Mouse (Mus musculus): ENCODE measurements around the gene Hectd4. TPM values are rescaled to one million over a fixed set of nuclear protein-coding genes. Genes with fewer than 3 reads are reported as not detected.
"Not testable (repeated sequence)": the region's sequence is repeated elsewhere in the genome, so short reads cannot be mapped to it uniquely, and the experiment has no call there.

The Hectd4 gene
- total and polyA plus RNA-seq, 2 experiments from 2014 or later, result 2.0 to 19.5 TPM

DNA sequence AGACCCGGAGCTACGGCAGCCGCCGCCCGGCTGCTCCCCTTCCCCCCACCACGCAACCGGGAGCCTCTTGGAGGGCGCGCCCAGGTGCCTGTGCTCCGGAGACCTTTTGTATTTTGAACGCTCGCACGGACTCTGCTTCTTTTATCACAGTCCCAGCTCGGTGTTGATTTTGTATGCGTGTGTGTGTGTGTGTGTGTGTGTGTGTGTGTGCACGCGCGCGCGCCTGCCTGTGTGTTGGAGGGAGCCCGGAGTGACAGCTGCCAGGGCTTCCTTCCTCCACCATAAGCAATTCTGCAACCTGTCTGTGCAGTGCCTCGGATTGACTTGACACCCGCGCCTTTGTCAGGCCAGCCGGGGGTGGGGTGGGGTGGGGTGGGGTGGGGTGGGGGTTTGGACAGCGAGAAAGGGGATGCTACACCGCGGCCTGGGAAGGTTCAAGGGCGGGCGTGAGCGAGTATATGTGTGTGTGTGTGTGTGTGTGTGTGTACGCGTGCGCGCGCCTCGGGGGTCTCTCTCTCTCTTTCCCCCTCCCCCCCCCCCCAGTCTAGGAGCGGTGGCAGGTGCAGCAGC, 798 bp downstream of the Hectd4 start:
- H3K4me2 ChIP-seq (ENCODE audit: low read depth, low read length), result peak overlapping the region; percentile 90
- TF ChIP-seq CTCF (IDR thresholded peaks at IDR 0.05; ENCODE audit: low read depth) (no peak), EP300 (IDR thresholded peaks at IDR 0.05; ENCODE audit: low read depth) (no peak)

DNA sequence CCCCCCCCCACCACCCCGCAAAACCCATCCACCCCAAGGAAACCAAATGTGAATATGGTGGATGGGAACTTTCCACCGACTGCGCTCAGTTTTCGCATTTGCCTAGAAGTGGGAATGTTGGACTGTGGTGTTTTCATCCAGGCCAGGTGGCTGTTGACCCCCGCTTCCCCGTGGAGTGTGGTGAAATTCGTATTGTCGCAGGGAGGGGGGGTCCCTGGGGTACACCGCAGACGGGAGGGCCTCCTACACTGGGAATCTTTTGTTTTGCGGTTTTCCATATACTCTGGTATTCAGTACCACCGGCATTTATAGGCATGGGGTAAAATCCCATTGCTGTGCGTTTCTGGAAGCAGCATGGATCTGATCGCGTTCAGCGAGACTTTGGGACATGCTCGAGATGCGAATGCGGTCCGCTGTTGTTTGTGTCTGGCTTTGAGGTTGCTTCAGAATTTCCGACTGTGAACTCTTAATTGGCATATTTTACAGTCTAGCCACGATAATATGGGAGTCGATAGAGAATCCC, 1.4 kb downstream of the Hectd4 start:
- peak overlapping the region; percentile 90 for H3K4me2 ChIP-seq (ENCODE audit: low read depth, low read length)
- TF ChIP-seq EP300 (IDR thresholded peaks at IDR 0.05; ENCODE audit: low read depth), result no peak
- no peaks in the 10 kb centered on the region for H3K9me3 ChIP-seq (replicated peaks; ENCODE audit: control insufficient read depth, low read length)
- ATAC-seq (ENCODE audit: insufficient read depth, low read depth) (no peak), DNase-seq (ENCODE audit: low spot score) (no peak)
- no peaks in the 10 kb centered on the region for H3K27me3 ChIP-seq (ENCODE audit: control insufficient read depth, insufficient read depth, low read length)
- 23% methylated on average over 23 of the region's 23 CpGs for WGBS
- peaks cover 19% of the 10 kb centered on the region for H3K4me1 ChIP-seq (ENCODE audit: control insufficient read depth, insufficient read depth)
- peak overlapping the region; percentile 95 for H3K4me3 ChIP-seq (ENCODE audit: low read depth, low read length)
- H3K9ac ChIP-seq (replicated peaks; ENCODE audit: low read depth, low read length), result peak overlapping the region; percentile 90
- no peak overlapping the region for H3K27ac ChIP-seq (ENCODE audit: low read depth)
- H3K36me3 ChIP-seq (replicated peaks; ENCODE audit: control insufficient read depth, insufficient read depth, low read length), result no peaks in the 10 kb centered on the region

More for the DNA sequence above, 798 bp downstream of the Hectd4 start:
- no peaks in the 10 kb centered on the region for H3K9me3 ChIP-seq (replicated peaks; ENCODE audit: control insufficient read depth, low read length)
- DNase-seq (ENCODE audit: low spot score) (no peak), ATAC-seq (ENCODE audit: insufficient read depth, low read depth) (peak; percentile 31; the same call in 1 of the 2 replicates)
- H3K9ac ChIP-seq (replicated peaks; ENCODE audit: low read depth, low read length), result peak overlapping the region; percentile 90
- no peaks in the 10 kb centered on the region for H3K27me3 ChIP-seq (ENCODE audit: control insufficient read depth, insufficient read depth, low read length)
- WGBS, result under 1% methylated on average over 26 of the region's 38 CpGs
- peaks cover 14% of the 10 kb centered on the region for H3K4me1 ChIP-seq (ENCODE audit: control insufficient read depth, insufficient read depth)
- peak overlapping the region; percentile 95 for H3K4me3 ChIP-seq (ENCODE audit: low read depth, low read length)
- H3K27ac ChIP-seq (ENCODE audit: low read depth), result peak overlapping the region; percentile 88
- no peaks in the 10 kb centered on the region for H3K36me3 ChIP-seq (replicated peaks; ENCODE audit: control insufficient read depth, insufficient read depth, low read length)

DNA sequence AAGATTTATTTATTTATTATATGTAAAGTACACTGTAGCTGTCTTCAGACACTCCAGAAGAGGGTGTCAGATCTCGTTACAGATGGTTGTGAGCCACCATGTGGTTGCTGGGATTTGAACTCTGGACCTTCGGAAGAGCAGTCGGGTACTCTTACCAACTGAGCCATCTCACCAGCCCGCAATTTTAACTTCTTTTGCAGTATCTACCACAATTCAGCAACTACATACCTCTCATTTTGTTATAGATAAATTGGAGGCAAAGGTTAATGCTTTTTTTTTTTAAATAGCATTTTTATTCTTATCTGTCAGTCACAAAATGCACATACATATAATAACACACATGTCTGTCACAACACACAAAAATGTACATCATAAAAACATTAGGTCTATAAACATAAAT, 4.0 kb downstream of the Hectd4 start:
- peaks cover 19% of the 10 kb centered on the region for H3K4me1 ChIP-seq (ENCODE audit: control insufficient read depth, insufficient read depth)
- not testable (repeated sequence) for H3K9me3 ChIP-seq (replicated peaks; ENCODE audit: control insufficient read depth, low read length); H3K4me3 ChIP-seq (ENCODE audit: low read depth, low read length); H3K9ac ChIP-seq (replicated peaks; ENCODE audit: low read depth, low read length); H3K4me2 ChIP-seq (ENCODE audit: low read depth, low read length); ATAC-seq (ENCODE audit: insufficient read depth, low read depth); H3K27ac ChIP-seq (ENCODE audit: low read depth); H3K27me3 ChIP-seq (ENCODE audit: control insufficient read depth, insufficient read depth, low read length); H3K36me3 ChIP-seq (replicated peaks; ENCODE audit: control insufficient read depth, insufficient read depth, low read length); DNase-seq (ENCODE audit: low spot score)
- WGBS, result 95% methylated on average over 4 of the region's 4 CpGs

DNA sequence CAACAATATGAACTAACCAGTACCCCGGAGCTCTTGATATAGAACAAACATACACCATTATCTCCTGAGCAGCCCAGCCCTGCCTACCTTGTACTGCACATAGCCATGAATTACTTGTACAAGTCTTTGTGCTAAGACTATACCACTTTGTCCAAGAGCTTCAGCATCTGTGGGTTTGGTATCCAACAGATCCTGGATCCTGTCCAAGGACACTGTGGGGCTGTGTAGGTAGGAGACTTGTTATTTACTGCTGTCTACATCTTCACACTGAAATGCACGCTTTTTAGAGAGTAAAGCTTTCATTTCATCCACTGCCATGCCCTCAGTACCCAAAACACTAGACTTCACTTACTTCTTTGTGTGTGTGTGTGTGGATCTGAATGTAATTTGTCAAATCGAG, 4.8 kb downstream of the Hectd4 start:
- no peak overlapping the region for H3K4me2 ChIP-seq (ENCODE audit: low read depth, low read length)
- ATAC-seq (ENCODE audit: insufficient read depth, low read depth) (no peak), DNase-seq (ENCODE audit: low spot score) (no peak)
- H3K27me3 ChIP-seq (ENCODE audit: control insufficient read depth, insufficient read depth, low read length), result no peaks in the 10 kb centered on the region
- H3K9me3 ChIP-seq (replicated peaks; ENCODE audit: control insufficient read depth, low read length), result no peaks in the 10 kb centered on the region
- H3K27ac ChIP-seq (ENCODE audit: low read depth), result no peak overlapping the region
- 76% methylated on average over 3 of the region's 3 CpGs for WGBS
- no peak overlapping the region for H3K4me3 ChIP-seq (ENCODE audit: low read depth, low read length)
- H3K9ac ChIP-seq (replicated peaks; ENCODE audit: low read depth, low read length), result no peak overlapping the region
- TF ChIP-seq CTCF (IDR thresholded peaks at IDR 0.05; ENCODE audit: low read depth) (no peak), EP300 (IDR thresholded peaks at IDR 0.05; ENCODE audit: low read depth) (no peak)
- peaks cover 19% of the 10 kb centered on the region for H3K4me1 ChIP-seq (ENCODE audit: control insufficient read depth, insufficient read depth)
- H3K36me3 ChIP-seq (replicated peaks; ENCODE audit: control insufficient read depth, insufficient read depth, low read length), result no peaks in the 10 kb centered on the region

DNA sequence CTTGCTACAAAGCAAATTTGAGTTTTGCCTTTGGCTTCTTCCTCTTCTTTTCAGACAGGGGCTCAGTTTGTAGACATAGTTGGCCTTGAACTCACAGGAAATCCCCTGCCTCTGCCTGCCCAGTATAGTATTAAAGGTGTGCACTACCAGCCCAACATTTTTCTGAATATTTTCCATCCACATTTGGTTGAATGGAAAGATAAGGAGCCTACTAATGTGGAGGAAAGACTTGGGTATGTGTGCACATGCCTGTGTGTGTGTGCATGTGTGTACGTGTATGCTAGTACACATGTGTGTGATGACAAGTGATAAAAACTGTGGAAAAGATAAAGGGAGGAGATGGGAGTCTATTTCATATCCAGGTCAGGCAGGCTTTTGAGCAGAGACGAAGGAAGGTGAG, 5.8 kb downstream of the Hectd4 start:
- no peaks in the 10 kb centered on the region for H3K27me3 ChIP-seq (ENCODE audit: control insufficient read depth, insufficient read depth, low read length)
- H3K9me3 ChIP-seq (replicated peaks; ENCODE audit: control insufficient read depth, low read length), result no peaks in the 10 kb centered on the region
- no peak overlapping the region for H3K4me2 ChIP-seq (ENCODE audit: low read depth, low read length)
- H3K36me3 ChIP-seq (replicated peaks; ENCODE audit: control insufficient read depth, insufficient read depth, low read length), result no peaks in the 10 kb centered on the region
- H3K27ac ChIP-seq (ENCODE audit: low read depth), result no peak overlapping the region
- DNase-seq (ENCODE audit: low spot score) (no peak), ATAC-seq (ENCODE audit: insufficient read depth, low read depth) (no peak)
- TF ChIP-seq EP300 (IDR thresholded peaks at IDR 0.05; ENCODE audit: low read depth), result no peak
- no peak for TF ChIP-seq CTCF (IDR thresholded peaks at IDR 0.05; ENCODE audit: low read depth)
- WGBS, result 63% methylated on average over 2 of the region's 2 CpGs
- peaks cover 19% of the 10 kb centered on the region for H3K4me1 ChIP-seq (ENCODE audit: control insufficient read depth, insufficient read depth)
- H3K4me3 ChIP-seq (ENCODE audit: low read depth, low read length), result no peak overlapping the region
- H3K9ac ChIP-seq (replicated peaks; ENCODE audit: low read depth, low read length), result no peak overlapping the region

DNA sequence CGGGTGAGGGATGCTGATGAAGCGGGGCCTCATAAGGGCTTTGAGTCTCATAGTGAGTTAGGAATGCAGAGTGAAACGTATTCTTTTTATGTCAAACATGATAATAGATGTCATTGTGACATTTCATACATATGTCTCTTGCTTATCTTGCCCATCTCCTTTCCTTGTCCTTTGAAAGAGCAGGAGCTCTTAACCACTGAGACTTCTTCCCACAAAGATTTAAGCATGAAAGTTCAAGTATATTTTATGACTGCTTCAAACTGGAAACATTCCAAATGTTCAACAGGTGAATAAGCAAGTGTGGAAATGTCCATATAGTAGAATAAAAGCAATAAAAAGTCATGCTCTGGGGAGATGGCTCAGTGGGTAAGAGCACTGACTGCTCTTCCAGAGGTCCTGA, 6.4 kb downstream of the Hectd4 start:
- Histone ChIP-seq H3K9me3 (replicated peaks; ENCODE audit: control insufficient read depth, low read length) (no peaks in the 10 kb centered on the region), H3K27me3 (ENCODE audit: control insufficient read depth, insufficient read depth, low read length) (no peaks in the 10 kb centered on the region), H3K4me1 (ENCODE audit: control insufficient read depth, insufficient read depth) (peaks cover 16% of the 10 kb centered on the region), H3K27ac (ENCODE audit: low read depth) (no peak overlapping the region), H3K9ac (replicated peaks; ENCODE audit: low read depth, low read length) (no peak overlapping the region), H3K4me2 (ENCODE audit: low read depth, low read length) (no peak overlapping the region), H3K4me3 (ENCODE audit: low read depth, low read length) (no peak overlapping the region), H3K36me3 (replicated peaks; ENCODE audit: control insufficient read depth, insufficient read depth, low read length) (no peaks in the 10 kb centered on the region)
- TF ChIP-seq CTCF (IDR thresholded peaks at IDR 0.05; ENCODE audit: low read depth), result no peak
- TF ChIP-seq EP300 (IDR thresholded peaks at IDR 0.05; ENCODE audit: low read depth), result no peak
- ATAC-seq (ENCODE audit: insufficient read depth, low read depth) (no peak), DNase-seq (ENCODE audit: low spot score) (no peak)
- WGBS, result 43% methylated on average over 3 of the region's 3 CpGs
